Mouse (Mus musculus) myocyte (in vitro differentiated cells): ENCODE measurements at regions not wholly inside any gene's neighbourhood (a gene's known extent, or its start where the extent isn't known, plus 50 kb on each side); places are given as distances from the start of the nearest gene placed in this dataset.

Experiments used
- H3K27me3 ChIP-seq: one replicate; pipeline ENCODE4 v1.6.1; 2011; ENCODE audit not compliant: control insufficient read depth, insufficient read depth, insufficient read length
- H3K36me3 ChIP-seq: one replicate; pipeline ENCODE4 v1.6.1; 2011; ENCODE audit not compliant: control insufficient read depth, insufficient read depth
- H3K4me2 ChIP-seq: one replicate; pipeline ENCODE4 v1.6.1; 2011; ENCODE audit warnings: low read depth, control low read depth
- H3K4me3 ChIP-seq: one replicate; pipeline ENCODE4 v1.5.1; 2011; ENCODE audit warnings: mild to moderate bottlenecking, control low read depth, moderate library complexity
- H3K79me2 ChIP-seq: one replicate; pipeline ENCODE4 v1.6.1; 2011; ENCODE audit not compliant: control insufficient read depth, insufficient read depth
- H3ac ChIP-seq: one replicate; pipeline ENCODE4 v1.6.1; 2011; ENCODE audit not compliant: control insufficient read depth, insufficient read length
- CEBPB ChIP-seq: IDR thresholded peaks from 2 replicates; pipeline ENCODE4 v1.6.1; 2011; ENCODE audit warnings: mild to moderate bottlenecking, moderate library complexity; ENCODE audit not compliant: poor library complexity, insufficient read depth, severe bottlenecking
- E2F4 ChIP-seq: IDR thresholded peaks from one replicate; pipeline ENCODE4 v1.6.1; 2011; ENCODE audit warnings: mild to moderate bottlenecking, control low read depth, moderate library complexity; ENCODE audit not compliant: insufficient read depth
- MAX ChIP-seq: IDR thresholded peaks from one replicate; pipeline ENCODE4 v1.6.1; 2011; ENCODE audit warnings: low read depth, mild to moderate bottlenecking, control low read depth
- MYOD1 ChIP-seq, 3 experiments: IDR thresholded peaks; one replicate each; pipeline ENCODE4 v1.6.1; 2011; ENCODE audit warnings: control low read depth in 2 of 3, low read depth in 2 of 3, mild to moderate bottlenecking in 2 of 3, moderate library complexity in 1 of 3; ENCODE audit not compliant: insufficient read length in 2 of 3, control insufficient read depth in 1 of 3
- MYOG ChIP-seq, 3 experiments: IDR thresholded peaks; one replicate each; pipeline ENCODE4 v1.6.1; 2011; ENCODE audit warnings: control low read depth in 2 of 3, low read depth in 2 of 3, mild to moderate bottlenecking in 2 of 3; ENCODE audit not compliant: insufficient read length in 2 of 3, control insufficient read depth in 1 of 3, insufficient read depth in 1 of 3
- POLR2A ChIP-seq: IDR thresholded peaks from one replicate; pipeline ENCODE4 v1.6.1; 2011; ENCODE audit warnings: low read depth, mild to moderate bottlenecking, control low read depth, moderate library complexity; ENCODE audit not compliant: insufficient read length
- POLR2AphosphoS2 ChIP-seq: IDR thresholded peaks from one replicate; pipeline ENCODE4 v1.6.1; 2011; ENCODE audit warnings: low read depth, control low read depth; ENCODE audit not compliant: insufficient read length
- REST ChIP-seq: IDR thresholded peaks from one replicate; pipeline ENCODE4 v1.6.1; 2011; ENCODE audit warnings: mild to moderate bottlenecking, control low read depth, moderate library complexity; ENCODE audit not compliant: insufficient read depth, insufficient read length
- SRF ChIP-seq: IDR thresholded peaks from one replicate; pipeline ENCODE4 v1.6.1; 2011; ENCODE audit warnings: low read depth; ENCODE audit not compliant: control insufficient read depth, insufficient read length
- TCF12 ChIP-seq: IDR thresholded peaks from one replicate; pipeline ENCODE4 v1.6.1; 2011; ENCODE audit warnings: mild to moderate bottlenecking, control low read depth; ENCODE audit not compliant: poor library complexity, insufficient read depth, severe bottlenecking
- TCF3 ChIP-seq: IDR thresholded peaks from one replicate; pipeline ENCODE4 v1.6.1; 2011; ENCODE audit warnings: low read depth, control low read depth; ENCODE audit not compliant: insufficient read length
- USF1 ChIP-seq: IDR thresholded peaks from one replicate; pipeline ENCODE4 v1.6.1; 2011; ENCODE audit warnings: low read depth, mild to moderate bottlenecking, control low read depth, moderate library complexity

- no peaks in the 10 kb centered on the region for H3K27me3 ChIP-seq
- H3K4me3 ChIP-seq, result no peak overlapping the region
- no peak overlapping the region for H3K4me2 ChIP-seq
- H3ac ChIP-seq, result no peak overlapping the region
- H3K79me2 ChIP-seq, result no peaks in the 10 kb centered on the region
- no peak for TF ChIP-seq E2F4
- no peak for TF ChIP-seq POLR2A
- no peak for TF ChIP-seq USF1
- no peak for TF ChIP-seq CEBPB
- TF ChIP-seq TCF12, result no peak
- TF ChIP-seq REST, result no peak
- TF ChIP-seq MYOG (IDR thresholded peaks at IDR 0.05; ENCODE audit: control insufficient read depth in 1 of 3, insufficient read depth in 1 of 3, insufficient read length in 2 of 3, low read depth in 2 of 3), result no peak
- TF ChIP-seq POLR2AphosphoS2, result no peak
- TF ChIP-seq SRF, result no peak
- TF ChIP-seq MAX, result no peak
- no peak for TF ChIP-seq MYOD1 (IDR thresholded peaks at IDR 0.05; ENCODE audit: control insufficient read depth in 1 of 3, insufficient read length in 2 of 3, low read depth in 2 of 3)
- no peaks in the 10 kb centered on the region for H3K36me3 ChIP-seq
These were observed 439.6 kb downstream of the Ttll7 start for GRCm38 (mm10) chr3:147291696-147292327.

- Histone ChIP-seq H3K4me3 (no peak overlapping the region), H3K79me2 (no peaks in the 10 kb centered on the region), H3K27me3 (no peaks in the 10 kb centered on the region), H3K4me2 (no peak overlapping the region), H3ac (no peak overlapping the region), H3K36me3 (no peaks in the 10 kb centered on the region)
- no peak for TF ChIP-seq POLR2AphosphoS2
- no peak for TF ChIP-seq MAX
- TF ChIP-seq TCF3, result no peak
- no peak for TF ChIP-seq MYOD1 (IDR thresholded peaks at IDR 0.05; ENCODE audit: control insufficient read depth in 1 of 3, insufficient read length in 2 of 3, low read depth in 2 of 3)
- no peak for TF ChIP-seq SRF
- no peak for TF ChIP-seq CEBPB
- TF ChIP-seq REST, result no peak
These were observed 445.9 kb downstream of the Ttll7 start for GRCm38 (mm10) chr3:147298065-147298464.

GRCm38 (mm10) chr3:147325522-147325921 lies 473.4 kb downstream of the Ttll7 start:
- TF ChIP-seq POLR2A (no peak), SRF (no peak), REST (no peak), TCF12 (no peak), MYOD1 (IDR thresholded peaks at IDR 0.05; ENCODE audit: control insufficient read depth in 1 of 3, insufficient read length in 2 of 3, low read depth in 2 of 3) (no peak), POLR2AphosphoS2 (no peak), MAX (no peak), CEBPB (no peak), TCF3 (no peak)
- Histone ChIP-seq H3ac (no peak overlapping the region), H3K27me3 (no peaks in the 10 kb centered on the region), H3K4me2 (no peak overlapping the region), H3K4me3 (no peak overlapping the region), H3K36me3 (no peaks in the 10 kb centered on the region), H3K79me2 (no peaks in the 10 kb centered on the region)

GRCm38 (mm10) chr3:147334301-147334700 lies 482.1 kb downstream of the Ttll7 start:
- Histone ChIP-seq H3K27me3 (no peaks in the 10 kb centered on the region), H3K36me3 (no peaks in the 10 kb centered on the region), H3K4me3 (no peak overlapping the region), H3K4me2 (no peak overlapping the region), H3ac (no peak overlapping the region), H3K79me2 (no peaks in the 10 kb centered on the region)
- no peak for TF ChIP-seq MYOG (IDR thresholded peaks at IDR 0.05; ENCODE audit: control insufficient read depth in 1 of 3, insufficient read depth in 1 of 3, insufficient read length in 2 of 3, low read depth in 2 of 3)
- no peak for TF ChIP-seq POLR2A
- TF ChIP-seq POLR2AphosphoS2, result no peak
- TF ChIP-seq MAX, result no peak
- TF ChIP-seq REST, result no peak
- no peak for TF ChIP-seq USF1
- TF ChIP-seq TCF3, result no peak
- no peak for TF ChIP-seq CEBPB
- TF ChIP-seq SRF, result no peak
- no peak for TF ChIP-seq E2F4
- no peak for TF ChIP-seq TCF12
- no peak for TF ChIP-seq MYOD1 (IDR thresholded peaks at IDR 0.05; ENCODE audit: control insufficient read depth in 1 of 3, insufficient read length in 2 of 3, low read depth in 2 of 3)

GRCm38 (mm10) chr3:147335286-147335685 lies 483.1 kb downstream of the Ttll7 start:
- H3K4me3 ChIP-seq, result no peak overlapping the region
- no peaks in the 10 kb centered on the region for H3K79me2 ChIP-seq
- H3ac ChIP-seq, result no peak overlapping the region
- no peaks in the 10 kb centered on the region for H3K27me3 ChIP-seq
- H3K36me3 ChIP-seq, result no peaks in the 10 kb centered on the region
- no peak overlapping the region for H3K4me2 ChIP-seq
- TF ChIP-seq SRF, result no peak
- no peak for TF ChIP-seq REST
- TF ChIP-seq MAX, result no peak
- TF ChIP-seq MYOG (IDR thresholded peaks at IDR 0.05; ENCODE audit: control insufficient read depth in 1 of 3, insufficient read depth in 1 of 3, insufficient read length in 2 of 3, low read depth in 2 of 3), result no peak
- TF ChIP-seq CEBPB, result no peak
- TF ChIP-seq MYOD1 (IDR thresholded peaks at IDR 0.05; ENCODE audit: control insufficient read depth in 1 of 3, insufficient read length in 2 of 3, low read depth in 2 of 3), result no peak
- no peak for TF ChIP-seq POLR2A
- TF ChIP-seq TCF3, result no peak
- TF ChIP-seq POLR2AphosphoS2, result no peak
- TF ChIP-seq E2F4, result no peak
- TF ChIP-seq USF1, result no peak
- TF ChIP-seq TCF12, result no peak
